Mouse (Mus musculus): ENCODE measurements at regions not wholly inside any gene's neighbourhood (a gene's known extent, or its start where the extent isn't known, plus 50 kb on each side); places are given as distances from the start of the nearest gene placed in this dataset.
"Not testable (repeated sequence)": the region's sequence is repeated elsewhere in the genome, so short reads cannot be mapped to it uniquely, and the experiment has no call there.

DNA sequence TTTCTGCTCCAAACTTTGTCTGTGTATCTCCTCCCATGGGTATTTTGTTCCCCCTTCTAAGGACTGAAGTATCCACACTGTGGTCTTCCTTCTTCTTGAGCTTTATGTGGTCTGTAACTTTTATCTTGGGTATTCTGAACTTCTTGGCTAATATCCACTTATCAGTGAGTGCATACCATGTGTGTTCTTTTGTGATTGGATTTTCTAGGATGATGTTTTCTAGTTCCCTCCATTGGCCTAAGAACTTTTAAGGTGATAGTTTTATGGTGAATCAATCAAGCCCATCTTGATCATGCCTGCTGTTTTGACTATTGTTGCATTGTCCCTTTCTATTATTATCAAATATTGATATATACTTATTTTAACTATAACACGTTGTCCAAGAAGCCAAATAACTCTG, 779.4 kb upstream of the Tpm3-rs7 start:
- not testable (repeated sequence) for DNase-seq (ENCODE audit: low spot score in 2 of 2)

DNA sequence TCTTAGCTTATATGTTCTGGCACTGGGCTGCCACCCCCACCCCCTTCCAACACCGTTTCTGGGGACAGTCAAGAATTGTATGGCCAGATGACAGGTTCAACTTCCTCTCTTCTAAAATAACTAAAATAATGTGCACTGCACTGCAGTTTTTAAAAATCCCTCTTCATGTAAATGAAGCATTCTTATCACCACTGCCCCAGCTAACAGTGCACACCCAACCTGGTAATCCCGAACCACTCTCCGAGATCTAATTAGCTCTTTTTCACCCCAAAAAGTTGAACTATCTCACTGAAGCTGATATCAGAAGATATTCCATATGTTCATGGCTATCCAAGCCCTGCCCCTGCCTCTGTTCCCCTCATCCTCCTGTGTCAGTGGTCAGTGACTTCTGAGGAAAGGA, 778.5 kb upstream of the Tpm3-rs7 start:
- DNase-seq (ENCODE audit: low spot score in 2 of 2) = no peak

DNA sequence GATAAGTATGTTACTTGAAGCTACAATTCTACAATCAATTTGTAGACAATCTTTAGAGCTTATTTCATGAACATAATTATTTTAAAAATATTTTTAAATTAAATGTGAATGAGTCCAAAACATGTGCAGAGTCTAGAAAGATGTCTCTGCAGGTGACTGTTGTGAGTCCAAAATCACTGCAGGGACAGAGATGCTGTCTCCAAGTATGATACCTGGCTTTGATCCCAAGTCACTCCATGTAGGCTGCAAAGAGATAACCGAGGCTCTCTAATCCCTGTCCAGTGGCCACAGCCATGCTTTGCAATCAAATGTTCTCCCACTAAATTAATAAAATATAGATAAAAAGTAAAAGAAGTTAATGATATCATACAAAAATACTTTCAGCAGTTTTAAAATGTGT, 772.1 kb upstream of the Tpm3-rs7 start:
- no peak for DNase-seq (ENCODE audit: low spot score in 2 of 2)

DNA sequence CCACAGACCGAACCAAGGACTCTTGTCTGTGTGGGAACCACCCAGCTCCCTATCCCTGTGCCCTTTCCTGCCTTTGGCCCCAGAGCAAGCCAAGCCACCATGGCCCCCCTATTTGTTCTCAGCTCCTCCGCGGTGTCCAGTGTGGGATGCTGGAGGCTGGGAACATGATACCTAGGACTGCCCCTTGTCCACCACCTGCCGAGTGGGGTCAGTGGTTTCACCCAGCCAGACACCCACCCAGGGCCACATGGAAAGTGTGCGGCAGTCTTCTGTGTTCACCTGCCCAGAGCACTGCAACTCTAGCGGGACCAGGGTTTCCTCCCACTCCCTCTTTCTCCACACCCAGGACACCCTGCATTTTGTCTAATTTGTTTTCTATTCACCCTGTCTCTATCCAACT, 765.6 kb upstream of the Tpm3-rs7 start:
- no peak for DNase-seq (ENCODE audit: low spot score in 2 of 2)

DNA sequence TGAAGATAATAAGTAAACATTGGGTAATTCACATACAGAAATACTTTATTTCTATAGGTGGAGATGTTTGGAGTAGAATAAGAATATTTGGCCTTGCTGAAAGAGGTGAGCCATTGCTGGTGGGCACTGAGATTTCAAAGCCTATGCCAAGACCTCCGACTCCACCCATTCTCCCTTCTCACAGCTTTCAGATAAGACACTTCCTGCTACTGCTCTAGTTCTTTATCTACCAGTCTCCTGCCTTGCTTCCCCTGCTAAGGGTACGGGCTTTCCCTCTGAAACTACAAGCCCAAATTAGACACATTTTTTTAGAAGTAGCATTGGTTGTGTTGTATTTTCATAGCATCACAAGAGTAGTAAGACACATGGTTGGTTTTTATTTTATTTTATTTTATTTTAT, 752.2 kb upstream of the Tpm3-rs7 start:
- DNase-seq (ENCODE audit: low spot score in 2 of 2) = no peak

DNA sequence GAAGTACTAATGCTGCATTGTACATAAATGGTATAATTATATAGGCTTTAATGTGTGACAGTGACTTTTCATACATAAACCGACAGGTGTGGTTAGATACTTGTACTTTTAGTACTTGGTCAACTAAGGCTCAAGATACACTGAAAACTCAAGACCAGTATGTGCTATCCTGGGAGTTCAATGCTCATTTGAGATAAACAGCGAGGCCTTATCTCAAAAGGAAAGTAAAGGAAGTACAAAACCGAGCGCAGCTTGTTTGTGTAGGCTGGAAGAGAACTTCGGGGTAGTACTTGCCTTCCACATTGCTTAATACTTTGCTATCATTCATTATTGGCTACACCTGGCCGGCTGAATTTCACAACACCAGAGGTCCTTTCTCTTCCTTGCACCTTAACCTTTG, 719.7 kb upstream of the Tpm3-rs7 start:
- DNase-seq (ENCODE audit: low spot score in 2 of 2) = no peak

GRCm38 (mm10) chr14:112620701-112621100, 693.7 kb upstream of the Tpm3-rs7 start:
- no peak for DNase-seq (ENCODE audit: low spot score in 2 of 2)

DNA sequence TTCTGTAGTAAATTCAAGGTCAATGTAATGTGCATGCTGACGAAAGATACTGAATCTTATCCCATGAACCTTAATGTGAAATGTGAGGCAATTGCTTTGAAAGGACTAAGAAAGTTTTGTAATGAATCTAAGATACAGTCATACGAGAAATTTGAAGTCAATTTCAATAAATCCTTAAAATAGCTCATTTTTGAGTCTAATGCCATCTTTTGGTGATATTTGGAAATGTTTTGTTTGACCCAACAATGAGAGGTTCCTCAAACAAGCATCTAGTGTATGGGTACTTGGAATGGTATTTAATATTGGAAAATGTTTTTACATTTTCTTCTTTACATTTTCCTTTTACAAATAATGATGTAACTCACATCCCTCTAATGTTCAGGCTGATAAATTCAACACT, 656.8 kb upstream of the Tpm3-rs7 start:
- DNase-seq (ENCODE audit: low spot score in 2 of 2) = no peak

GRCm38 (mm10) chr14:112659819-112660218, 654.6 kb upstream of the Tpm3-rs7 start:
- no peak for DNase-seq (ENCODE audit: low spot score in 2 of 2)

DNA sequence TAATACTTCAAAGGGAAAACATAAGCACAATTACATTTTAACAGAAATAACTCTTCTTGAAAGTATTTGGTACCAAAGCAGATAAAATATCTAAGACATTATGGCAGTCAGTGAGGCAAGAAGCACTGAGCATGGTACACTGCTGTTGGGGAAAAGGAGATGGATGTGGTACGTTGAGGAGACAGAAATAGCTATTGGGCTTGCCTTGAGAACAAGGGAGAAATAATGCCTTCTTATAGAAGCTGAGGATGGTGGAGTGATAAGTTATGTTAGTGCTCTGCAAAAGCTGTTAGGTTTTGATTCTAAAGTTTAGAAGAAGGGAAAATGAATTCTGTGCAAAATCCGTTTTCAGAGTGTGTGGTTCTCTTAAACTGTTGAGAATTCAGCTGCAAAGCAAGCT, 633.7 kb upstream of the Tpm3-rs7 start:
- no peak for DNase-seq (ENCODE audit: low spot score in 2 of 2)

GRCm38 (mm10) chr14:112686037-112686436, 628.4 kb upstream of the Tpm3-rs7 start:
- peak; percentile 4 to 28 for DNase-seq (ENCODE audit: low spot score in 2 of 2)

DNA sequence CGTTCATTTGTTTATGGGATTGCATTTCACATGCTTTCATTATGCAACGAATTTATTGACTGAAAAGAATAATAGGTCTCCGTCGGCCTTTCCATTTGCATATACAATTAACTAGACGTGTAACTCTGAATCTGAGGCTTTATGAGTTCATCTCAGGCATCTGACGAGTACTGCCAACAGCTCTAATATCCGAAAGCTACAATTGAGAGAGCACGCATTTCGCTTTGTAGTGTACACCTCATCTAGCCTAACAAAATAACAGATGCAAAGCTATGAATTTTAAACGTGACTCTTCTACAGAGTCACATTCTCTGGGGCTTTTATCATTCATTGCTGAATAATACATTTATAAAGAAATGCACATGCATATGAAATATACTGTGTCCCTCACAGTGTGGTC, 594.9 kb upstream of the Tpm3-rs7 start:
- DNase-seq (ENCODE audit: low spot score in 2 of 2) = no peak

All from right cerebral cortex, postnatal 36 days (tissue).